Mouse (Mus musculus): Measurements from ENCODE around the gene Gimap9.

DNA sequence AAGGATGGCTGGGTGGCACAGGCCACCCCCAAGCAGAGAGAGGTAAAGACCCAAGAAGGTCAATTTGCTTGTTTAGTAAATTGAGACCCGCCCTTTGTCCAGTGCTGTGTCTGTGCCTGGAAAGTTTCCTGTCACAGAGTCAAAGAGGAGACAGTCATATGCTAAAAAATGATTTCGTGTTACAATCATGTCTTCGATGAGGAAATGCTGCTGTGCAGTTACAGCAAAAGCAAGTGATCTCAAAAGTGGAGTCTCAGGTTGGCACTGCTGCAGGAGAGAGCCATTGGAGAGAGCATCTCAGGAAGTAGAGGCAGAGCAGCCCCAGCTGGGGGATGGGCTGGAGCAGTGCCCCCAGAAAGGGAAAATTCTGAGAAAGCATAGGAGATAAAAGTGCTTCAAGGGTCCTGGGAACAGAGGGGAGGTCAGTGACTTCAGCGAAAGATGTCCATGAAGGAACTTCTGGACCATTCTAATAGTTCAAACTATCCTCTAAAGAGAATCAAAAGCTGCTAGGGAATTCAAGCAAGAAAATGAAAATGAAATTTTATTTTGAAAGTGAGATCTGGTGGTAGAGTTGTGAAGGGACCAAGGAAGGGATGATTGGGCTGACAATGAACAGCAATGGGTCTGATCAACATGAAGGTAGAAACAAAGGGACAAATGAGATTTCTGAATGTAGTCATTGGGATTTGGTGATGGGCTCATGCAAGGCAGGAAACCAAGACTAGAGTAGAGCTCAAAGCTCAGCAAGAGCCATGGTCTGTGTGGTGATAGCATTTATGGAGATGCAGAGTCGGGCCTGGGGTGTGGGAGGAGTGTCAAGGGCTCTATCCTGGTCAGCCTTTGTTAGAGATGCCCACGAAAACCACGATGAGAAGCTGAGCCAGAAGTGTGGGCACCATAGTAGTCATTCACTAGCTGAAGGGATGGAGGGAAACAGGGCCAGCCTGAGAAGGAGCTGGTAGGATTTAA lies 10.1 kb downstream of the Gimap9 start:
- TF ChIP-seq CTCF (IDR thresholded peaks at IDR 0.05; ENCODE audit: low read depth) (no peak), EP300 (optimal IDR thresholded peaks at IDR 0.05) (no peak)

Measured in stomach, postnatal 0 days (tissue).